Mouse (Mus musculus) neural tube, embryonic 14.5 days (tissue): ENCODE measurements at regions not wholly inside any gene's neighbourhood (a gene's known extent, or its start where the extent isn't known, plus 50 kb on each side); places are given as distances from the start of the nearest gene placed in this dataset.

ENCODE experiments used
- ATAC-seq: fragments of 200-750 bp; cut with Nextera tagmentation; 2 replicates; pipeline ENCODE4 v1.8.0; 2017; ENCODE audit warnings: low read depth, mild to moderate bottlenecking, moderate TSS enrichment, moderate library complexity
- H3K27ac ChIP-seq: fragments of 300-500 bp; sonication (generic); 2 replicates; pipeline ENCODE4 v1.5.1; 2014; ENCODE audit warnings: low read depth, mild to moderate bottlenecking, control low read depth, low read length, moderate library complexity, mixed read lengths
- H3K27me3 ChIP-seq: fragments of 300-500 bp; sonication (generic); 2 replicates; pipeline ENCODE4 v1.6.1; 2014; ENCODE audit warnings: low read length; ENCODE audit not compliant: control insufficient read depth, insufficient read depth
- H3K36me3 ChIP-seq: fragments of 300-500 bp; sonication (generic); 2 replicates; pipeline ENCODE4 v1.6.1; 2014; ENCODE audit warnings: low read length, mixed read lengths; ENCODE audit not compliant: control insufficient read depth, insufficient read depth
- H3K4me1 ChIP-seq: fragments of 300-500 bp; sonication (generic); 2 replicates; pipeline ENCODE4 v1.6.1; 2014; ENCODE audit warnings: low read length; ENCODE audit not compliant: control insufficient read depth, insufficient read depth
- H3K4me2 ChIP-seq: fragments of 300-500 bp; sonication (generic); 2 replicates; pipeline ENCODE4 v1.6.1; 2014; ENCODE audit warnings: mild to moderate bottlenecking, low read depth, low read length, control low read depth
- H3K4me3 ChIP-seq: fragments of 300-500 bp; sonication (generic); 2 replicates; pipeline ENCODE4 v1.5.1; 2014; ENCODE audit warnings: low read depth, low read length, control low read depth, mixed read lengths
- H3K9ac ChIP-seq: fragments of 300-500 bp; sonication (generic); replicated peaks from 2 replicates; pipeline ENCODE4 v1.6.1; 2014; ENCODE audit warnings: low read depth, mild to moderate bottlenecking, control low read depth, low read length, mixed read lengths
- H3K9me3 ChIP-seq: fragments of 300-500 bp; sonication (generic); 2 replicates; pipeline ENCODE4 v1.6.1; 2016; ENCODE audit warnings: low read length; ENCODE audit not compliant: control insufficient read depth
- WGBS: fragments of 180-500 bp; shearing (Covaris S2); extraction: QIAGEN DNeasy Blood & Tissue Kit; methylation state at CpG from one replicate; pipeline ENCODE4 v1.1.7; 2014; 5-methylcytosine and 5-hydroxymethylcytosine counted together

DNA sequence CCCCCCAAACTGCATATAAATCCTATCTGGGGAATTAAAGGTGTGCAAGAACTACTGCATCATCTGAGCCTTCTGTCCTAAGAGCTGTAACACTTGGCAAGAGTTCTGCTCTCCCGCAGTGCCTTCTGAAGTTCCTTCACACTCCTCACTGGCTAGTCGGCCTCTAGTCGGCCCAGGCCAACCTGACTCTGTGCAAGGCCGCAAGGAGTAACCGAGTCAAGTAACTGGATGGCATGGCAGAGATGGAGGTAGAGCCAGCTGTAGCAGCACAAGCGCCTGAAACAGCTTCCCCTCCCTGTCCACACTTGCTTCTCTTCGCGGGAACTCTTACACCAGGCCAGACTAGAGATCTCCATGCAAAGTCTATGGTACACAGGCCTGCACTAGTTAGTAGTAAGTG, 179.7 kb upstream of the Igbp1b start:
- Histone ChIP-seq H3K36me3 (no peaks in the 10 kb centered on the region), H3K27ac (no peak overlapping the region), H3K27me3 (no peaks in the 10 kb centered on the region), H3K4me1 (no peaks in the 10 kb centered on the region), H3K9me3 (no peaks in the 10 kb centered on the region), H3K4me2 (no peak overlapping the region), H3K4me3 (no peak overlapping the region), H3K9ac (no peak overlapping the region)
- no peak for ATAC-seq
- 91% methylated on average over 8 of the region's 8 CpGs for WGBS

- Histone ChIP-seq H3K9me3 (no peaks in the 10 kb centered on the region), H3K4me1 (no peaks in the 10 kb centered on the region), H3K27ac (no peak overlapping the region), H3K36me3 (no peaks in the 10 kb centered on the region), H3K9ac (no peak overlapping the region), H3K4me3 (no peak overlapping the region), H3K4me2 (no peak overlapping the region), H3K27me3 (no peaks in the 10 kb centered on the region)
- ATAC-seq, result no peak
- 94% methylated on average over 6 of the region's 6 CpGs for WGBS
Measured at GRCm38 (mm10) chr6:138834876-138835275, 176.5 kb upstream of the Igbp1b start.

- no peak for ATAC-seq
- WGBS, result 86% methylated on average over 4 of the region's 4 CpGs
Measured at GRCm38 (mm10) chr6:138801835-138802234, 143.5 kb upstream of the Igbp1b start.

GRCm38 (mm10) chr6:138800836-138801740, 142.7 kb upstream of the Igbp1b start:
- Histone ChIP-seq H3K4me1 (no peaks in the 10 kb centered on the region), H3K9ac (no peak overlapping the region), H3K36me3 (no peaks in the 10 kb centered on the region), H3K4me3 (no peak overlapping the region), H3K27ac (no peak overlapping the region), H3K9me3 (no peaks in the 10 kb centered on the region), H3K27me3 (no peaks in the 10 kb centered on the region), H3K4me2 (no peak overlapping the region)
- ATAC-seq, result no peak
- 74% methylated on average over 8 of the region's 8 CpGs for WGBS

More at GRCm38 (mm10) chr6:138801835-138802234, 143.5 kb upstream of the Igbp1b start:
- H3K9me3 ChIP-seq, result no peaks in the 10 kb centered on the region
- H3K9ac ChIP-seq, result no peak overlapping the region
- H3K4me1 ChIP-seq, result no peaks in the 10 kb centered on the region
- no peak overlapping the region for H3K27ac ChIP-seq
- no peak overlapping the region for H3K4me3 ChIP-seq
- no peaks in the 10 kb centered on the region for H3K27me3 ChIP-seq
- H3K36me3 ChIP-seq, result no peaks in the 10 kb centered on the region
- no peak overlapping the region for H3K4me2 ChIP-seq

- no peaks in the 10 kb centered on the region for H3K36me3 ChIP-seq
- ATAC-seq, result no peak
- H3K27me3 ChIP-seq, result no peaks in the 10 kb centered on the region
- H3K4me3 ChIP-seq, result no peak overlapping the region
- H3K4me2 ChIP-seq, result no peak overlapping the region
- 86% methylated on average over 2 of the region's 2 CpGs for WGBS
- H3K27ac ChIP-seq, result no peak overlapping the region
- H3K9me3 ChIP-seq, result no peaks in the 10 kb centered on the region
- no peaks in the 10 kb centered on the region for H3K4me1 ChIP-seq
- no peak overlapping the region for H3K9ac ChIP-seq
Measured at GRCm38 (mm10) chr6:138794706-138795105, 136.4 kb upstream of the Igbp1b start.

- H3K36me3 ChIP-seq, result no peaks in the 10 kb centered on the region
- no peak for ATAC-seq
- no peak overlapping the region for H3K4me2 ChIP-seq
- WGBS, result 66% methylated on average over 3 of the region's 3 CpGs
- H3K9me3 ChIP-seq, result no peaks in the 10 kb centered on the region
- no peak overlapping the region for H3K9ac ChIP-seq
- H3K4me1 ChIP-seq, result no peaks in the 10 kb centered on the region
- no peaks in the 10 kb centered on the region for H3K27me3 ChIP-seq
- H3K27ac ChIP-seq, result no peak overlapping the region
- H3K4me3 ChIP-seq, result no peak overlapping the region
Measured at GRCm38 (mm10) chr6:138792802-138793201, 134.5 kb upstream of the Igbp1b start.

GRCm38 (mm10) chr6:138782907-138783306, 124.6 kb upstream of the Igbp1b start:
- Histone ChIP-seq H3K36me3 (no peaks in the 10 kb centered on the region), H3K4me2 (no peak overlapping the region), H3K4me1 (no peaks in the 10 kb centered on the region), H3K9ac (no peak overlapping the region), H3K9me3 (no peaks in the 10 kb centered on the region), H3K27ac (no peak overlapping the region), H3K4me3 (no peak overlapping the region), H3K27me3 (no peaks in the 10 kb centered on the region)
- WGBS, result 44% methylated on average over 4 of the region's 4 CpGs
- ATAC-seq, result no peak

DNA sequence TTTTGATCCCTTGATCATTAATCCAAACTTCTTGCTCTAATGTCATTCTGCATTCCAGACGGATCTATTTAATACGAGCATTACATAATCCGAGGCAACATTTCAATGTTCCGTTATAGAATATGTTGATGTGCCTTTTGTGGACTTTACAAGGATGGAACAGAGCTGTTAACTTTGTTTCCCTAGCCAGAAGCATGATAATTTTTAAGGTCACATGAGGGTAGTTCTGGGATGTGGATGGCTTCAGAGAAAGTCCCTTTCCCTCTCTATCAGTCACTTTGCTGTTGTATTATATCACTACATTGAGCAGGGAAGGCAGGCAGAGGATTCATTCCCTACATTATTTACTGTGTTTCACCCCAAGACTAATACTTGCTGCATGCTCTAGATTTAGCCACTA, 124.1 kb upstream of the Igbp1b start:
- Histone ChIP-seq H3K27ac (no peak overlapping the region), H3K36me3 (no peaks in the 10 kb centered on the region), H3K27me3 (no peaks in the 10 kb centered on the region), H3K9ac (no peak overlapping the region), H3K4me1 (no peaks in the 10 kb centered on the region), H3K4me2 (no peak overlapping the region), H3K4me3 (no peak overlapping the region), H3K9me3 (no peaks in the 10 kb centered on the region)
- 91% methylated on average over 4 of the region's 4 CpGs for WGBS
- ATAC-seq, result no peak

- Histone ChIP-seq H3K9me3 (no peaks in the 10 kb centered on the region), H3K4me1 (no peaks in the 10 kb centered on the region), H3K9ac (no peak overlapping the region), H3K4me3 (no peak overlapping the region), H3K27ac (no peak overlapping the region), H3K27me3 (no peaks in the 10 kb centered on the region), H3K4me2 (no peak overlapping the region), H3K36me3 (no peaks in the 10 kb centered on the region)
- ATAC-seq, result no peak
- WGBS, result 76% methylated on average over 3 of the region's 3 CpGs
Measured at GRCm38 (mm10) chr6:138761991-138762390, 103.6 kb upstream of the Igbp1b start.
